Mouse (Mus musculus) ES-Bruce4 (cell line): ENCODE measurements at regions not wholly inside any gene's neighbourhood (a gene's known extent, or its start where the extent isn't known, plus 50 kb on each side); places are given as distances from the start of the nearest gene placed in this dataset.

ENCODE experiments used
- CTCF ChIP-seq: IDR thresholded peaks from one replicate; pipeline ENCODE4 v1.8.1; 2011; ENCODE audit warnings: low read depth, low read length
- EP300 ChIP-seq: IDR thresholded peaks from 2 replicates; pipeline ENCODE4 v1.6.1; 2011; ENCODE audit warnings: low read depth, low read length; ENCODE audit not compliant: insufficient read depth
- POLR2A ChIP-seq: IDR thresholded peaks from one replicate; pipeline ENCODE4 v1.8.1; 2011; ENCODE audit warnings: low read length; ENCODE audit not compliant: insufficient read depth

DNA sequence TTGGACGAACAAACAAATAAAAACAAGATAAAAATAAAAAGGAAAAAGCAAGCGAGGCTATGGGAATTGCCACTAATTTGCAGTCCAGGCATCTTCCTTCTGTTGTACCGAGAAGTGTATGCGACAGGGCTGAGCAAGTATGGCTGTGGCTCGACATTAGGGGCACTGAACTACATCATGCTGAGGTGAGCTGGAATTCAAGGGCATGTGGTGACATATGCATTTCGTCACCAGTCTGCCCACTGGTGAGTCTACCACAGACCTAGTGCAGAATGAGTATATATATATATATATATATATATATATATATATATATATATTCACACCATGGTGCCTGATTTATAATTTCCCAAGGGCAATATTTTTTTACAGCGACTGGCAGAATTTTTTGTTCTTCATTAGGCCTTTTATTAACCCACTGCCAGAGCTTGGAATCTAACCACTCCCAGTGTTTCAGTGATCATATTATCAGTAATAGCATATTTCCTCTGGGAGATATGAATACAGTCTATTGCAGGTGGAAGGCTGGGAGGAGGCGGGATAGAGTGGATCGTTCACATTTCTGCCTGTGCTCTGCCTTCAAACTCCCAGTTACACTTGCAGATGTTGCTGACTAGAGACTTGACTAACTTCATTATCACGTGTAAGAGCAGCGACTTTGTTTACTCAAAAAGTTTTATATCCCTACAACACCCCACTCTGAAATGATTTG lies 133.6 kb upstream of the Satb1 start:
- TF ChIP-seq POLR2A (no peak), CTCF (no peak), EP300 (no peak)
